Comparison of ENCODE assay signal across 21 mouse cellular contexts in the genomic region with DNA sequence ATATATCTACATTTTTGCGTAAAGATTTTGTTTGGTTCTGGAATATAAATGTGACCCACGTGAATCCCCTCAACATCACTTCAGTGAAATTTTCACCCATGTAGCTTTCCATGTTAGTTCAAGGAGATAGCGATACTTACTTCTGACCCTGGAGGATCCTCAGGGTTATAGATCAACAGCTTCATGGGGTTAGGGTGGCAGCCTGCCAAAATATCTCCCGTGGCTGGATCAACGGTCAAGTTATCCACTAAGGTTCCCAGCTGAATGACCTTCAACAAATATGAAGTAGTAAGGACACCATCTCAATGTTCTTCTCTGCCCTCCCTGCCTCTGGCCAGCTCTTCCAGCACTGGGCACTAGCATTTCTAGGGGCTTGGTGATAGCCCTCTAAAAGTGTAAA. TPM values are rescaled to one million over a fixed set of nuclear protein-coding genes. Genes with fewer than 3 reads are reported as not detected.
DNase-seq lines count a peak whose midpoint lies in the region; ATAC-seq and TF ChIP-seq lines count a peak whose summit lies in the region.
"Had no signal": no experiment of that assay in that cellular context is flagged by ENCODE, and none has a peak within 500 bp of the region (broad histone marks: within the 10 kb centered on the region; RNA-seq: fewer than 3 reads in every experiment).

No protein-coding gene starts in this region.

- TF ChIP-seq POLR2A in liver, adult 2 months (IDR thresholded peaks at IDR 0.05; ENCODE audit: extremely low read depth, insufficient read depth, low read length) = no peak

- no peak for TF ChIP-seq CTCF in liver, adult 2 months (IDR thresholded peaks at IDR 0.05; ENCODE audit: low read depth, low read length)
- no peak for TF ChIP-seq CTCF in liver, postnatal 0 days (IDR thresholded peaks at IDR 0.05; ENCODE audit: low read depth)

- H3K79me2 ChIP-seq in liver, adult 2 months (ENCODE audit: control insufficient read depth, insufficient read depth, low read length) = no peaks in the 10 kb centered on the region

- H3K9ac ChIP-seq in liver, adult 2 months (ENCODE audit: low read depth, low read length) = no peak overlapping the region
- no peak overlapping the region for H3K9ac ChIP-seq in liver, postnatal 0 days (replicated peaks)
- H3K9ac ChIP-seq: embryonic facial prominence, embryonic 12.5 days; forebrain, embryonic 15.5 days; hindbrain, embryonic 12.5 days had no signal

- H3K36me3 ChIP-seq in liver, adult 2 months (ENCODE audit: control insufficient read depth, insufficient read depth, low read length) = peaks cover 31% of the 10 kb centered on the region
- H3K36me3 ChIP-seq in liver, postnatal 0 days (replicated peaks; ENCODE audit: insufficient read depth, low read length) = 0 out of 2 replicates have a peak, but pooled peaks cover 6% of the 10 kb centered on the region
- H3K36me3 ChIP-seq: embryonic facial prominence, embryonic 12.5 days; forebrain, embryonic 15.5 days; hindbrain, embryonic 12.5 days had no signal

- no peaks in the 10 kb centered on the region for H3K4me1 ChIP-seq in liver, adult 2 months (ENCODE audit: control insufficient read depth, insufficient read depth, low read length)
- no peaks in the 10 kb centered on the region for H3K4me1 ChIP-seq in liver, postnatal 0 days (ENCODE audit: insufficient read depth)
- H3K4me1 ChIP-seq: embryonic facial prominence, embryonic 12.5 days; forebrain, embryonic 15.5 days; heart, embryonic 10.5 days; hindbrain, embryonic 12.5 days had no signal

- DNase-seq in kidney, adult 11 months = peak; percentile 15
- DNase-seq in kidney, postnatal 4 days = no peak
- peak; percentile 20 for DNase-seq in liver, adult 2 months (ENCODE audit: extremely low read depth, low read depth, low spot score)
- DNase-seq in liver, postnatal 0 days = no peak
- DNase-seq in kidney, postnatal 25 days = peak; percentile 37 to 44
- no peak for DNase-seq in right cerebral cortex, adult 2 months (ENCODE audit: low spot score in 2 of 2)
- DNase-seq: cerebellum, adult 11 months; cerebellum, adult 9-10 months; cerebellum, postnatal 25 days; gastrocnemius, postnatal 10 days; heart, adult 18-20 months; heart, postnatal 10 days; heart, postnatal 4 days had no signal

- H3K9me3 ChIP-seq in liver, postnatal 0 days (ENCODE audit: low read length) = no peaks in the 10 kb centered on the region
- H3K9me3 ChIP-seq: embryonic facial prominence, embryonic 12.5 days; forebrain, embryonic 15.5 days; heart, embryonic 10.5 days; hindbrain, embryonic 12.5 days had no signal

- no peak for TF ChIP-seq EP300 in liver, postnatal 0 days (IDR thresholded peaks at IDR 0.05; ENCODE audit: low read depth)

- H3K27ac ChIP-seq in liver, adult 2 months (replicated peaks; ENCODE audit: insufficient read depth, low read depth, low read length) = no peak overlapping the region
- no peak overlapping the region for H3K27ac ChIP-seq in liver, postnatal 0 days (ENCODE audit: low read depth)
- H3K27ac ChIP-seq: embryonic facial prominence, embryonic 12.5 days; forebrain, embryonic 15.5 days; heart, embryonic 10.5 days; hindbrain, embryonic 12.5 days had no signal

- no peaks in the 10 kb centered on the region for H3K27me3 ChIP-seq in liver, adult 2 months (ENCODE audit: control insufficient read depth, insufficient read depth, low read length)
- H3K27me3 ChIP-seq in liver, postnatal 0 days (ENCODE audit: insufficient read depth, low read length) = no peaks in the 10 kb centered on the region
- H3K27me3 ChIP-seq: embryonic facial prominence, embryonic 12.5 days; forebrain, embryonic 15.5 days; hindbrain, embryonic 12.5 days had no signal

- H3K4me3 ChIP-seq in liver, adult 2 months (ENCODE audit: insufficient read depth, low read depth, low read length) = no peak overlapping the region
- no peak overlapping the region for H3K4me3 ChIP-seq in liver, postnatal 0 days (ENCODE audit: low read depth, low read length)
- H3K4me3 ChIP-seq: embryonic facial prominence, embryonic 12.5 days; forebrain, embryonic 15.5 days; heart, embryonic 10.5 days; hindbrain, embryonic 12.5 days had no signal

- no peak overlapping the region for H3K4me2 ChIP-seq in liver, postnatal 0 days (ENCODE audit: low read depth, low read length)
- H3K4me2 ChIP-seq: embryonic facial prominence, embryonic 12.5 days; forebrain, embryonic 15.5 days; hindbrain, embryonic 12.5 days had no signal

- ATAC-seq in liver, postnatal 0 days = no peak
- ATAC-seq: forebrain, embryonic 15.5 days; hindbrain, embryonic 16.5 days had no signal

- WGBS in liver, adult 2 months = 59% methylated on average over 5 of the region's 5 CpGs
- 82% methylated on average over 5 of the region's 5 CpGs for WGBS in liver, postnatal 0 days (ENCODE audit: insufficient replicate concordance)

RNA-seq across cellular contexts. Expression of a gene that starts 25.8 kb away (rescaled TPM):
- 136 and 148 TPM in 2 replicates for total RNA-seq in liver, adult 2 months (2014; rRNA removed)
- 32.2 and 38.5 TPM in 2 replicates for polyA plus RNA-seq in liver, adult 2 months (2012; rRNA removed)
- 43.3 and 44.4 TPM in 2 replicates for polyA plus RNA-seq in liver, postnatal 0 days (2015; fragmentation: Nextera tagmentation; extraction: Ambion mirVana)

RNA-seq across cellular contexts. Expression of a gene that starts 36.5 kb away (rescaled TPM):
- 1,847 and 2,396 TPM in 2 replicates for total RNA-seq in liver, adult 2 months (2014; rRNA removed)
- 549 and 587 TPM in 2 replicates for polyA plus RNA-seq in liver, adult 2 months (2012; rRNA removed)
- 503 and 548 TPM in 2 replicates for polyA plus RNA-seq in liver, postnatal 0 days (2015; fragmentation: Nextera tagmentation; extraction: Ambion mirVana)
- total RNA-seq: ES-E14; heart, postnatal 4 days had no signal
- polyA plus RNA-seq: cortical plate, adult 2 months; heart, embryonic 14.5 days; hindbrain, embryonic 12.5 days had no signal

Comparison
In these comparisons a context has a peak if more than half of its experiments do, and no peak if none do; other contexts are left out.
1. DNase-seq: peak in kidney, adult 11 months (single experiment), liver, adult 2 months (single experiment) and kidney, postnatal 25 days (2 of 2); none in kidney, postnatal 4 days (0 of 2), liver, postnatal 0 days (single experiment) and right cerebral cortex, adult 2 months (0 of 2).